Mouse (Mus musculus) liver, postnatal 0 days (tissue): ENCODE results near the gene Zfp281.

Experiments
- CTCF ChIP-seq: sonication (generic); IDR thresholded peaks from 2 replicates; pipeline ENCODE4 v1.5.1; 2016; ENCODE audit warnings: antibody characterized with exemption, low read depth
- EP300 ChIP-seq: IDR thresholded peaks from 2 replicates; pipeline ENCODE4 v1.6.1; 2016; ENCODE audit warnings: antibody characterized with exemption, low read depth, mild to moderate bottlenecking

GRCm38 (mm10) chr1:136618570-136618969, 6.1 kb upstream of the Zfp281 start:
- no peak for TF ChIP-seq EP300
- TF ChIP-seq CTCF = no peak
